Mouse (Mus musculus): Measurements from ENCODE around the gene Tmem176b. TPM values are rescaled to one million over a fixed set of nuclear protein-coding genes. Genes with fewer than 3 reads are reported as not detected.
A peak's percentile ranks its signal among the peaks of the same experiment; 100 is the strongest.

Tmem176b gene
- total and polyA plus RNA-seq, 2 experiments from 2014 or later: 70.7 to 107 TPM

GRCm38 (mm10) chr6:48862816-48863215 is 21.5 kb upstream of the Tmem176b start:
- Histone ChIP-seq H3K27ac (ENCODE audit: low read depth, low read length) (no peak overlapping the region), H3K4me1 (ENCODE audit: insufficient read depth, low read length) (no peaks in the 10 kb centered on the region), H3K36me3 (ENCODE audit: insufficient read depth, low read length) (no peaks in the 10 kb centered on the region), H3K9ac (replicated peaks; ENCODE audit: low read length, poor library complexity, severe bottlenecking) (no peak overlapping the region), H3K27me3 (ENCODE audit: insufficient read depth, low read length) (no peaks in the 10 kb centered on the region), H3K4me3 (ENCODE audit: low read depth, low read length) (no peak overlapping the region), H3K4me2 (ENCODE audit: low read depth, low read length, poor library complexity, severe bottlenecking) (no peak overlapping the region), H3K9me3 (ENCODE audit: low read length) (no peaks in the 10 kb centered on the region)
- 85% methylated on average over 4 of the region's 4 CpGs for WGBS
- ATAC-seq (ENCODE audit: low FRiP score) (no peak), DNase-seq (ENCODE audit: low spot score) (no peak)
- TF ChIP-seq CTCF (IDR thresholded peaks at IDR 0.05): no peak

GRCm38 (mm10) chr6:48861616-48862280 is 20.5 kb upstream of the Tmem176b start:
- Histone ChIP-seq H3K27me3 (ENCODE audit: insufficient read depth, low read length) (no peaks in the 10 kb centered on the region), H3K9ac (replicated peaks; ENCODE audit: low read length, poor library complexity, severe bottlenecking) (no peak overlapping the region), H3K27ac (ENCODE audit: low read depth, low read length) (no peak overlapping the region), H3K9me3 (ENCODE audit: low read length) (no peaks in the 10 kb centered on the region), H3K36me3 (ENCODE audit: insufficient read depth, low read length) (no peaks in the 10 kb centered on the region), H3K4me1 (ENCODE audit: insufficient read depth, low read length) (no peaks in the 10 kb centered on the region), H3K4me3 (ENCODE audit: low read depth, low read length) (no peak overlapping the region), H3K4me2 (ENCODE audit: low read depth, low read length, poor library complexity, severe bottlenecking) (no peak overlapping the region)
- DNase-seq (ENCODE audit: low spot score) (no peak), ATAC-seq (ENCODE audit: low FRiP score) (no peak)
- 72% methylated on average over 12 of the region's 12 CpGs for WGBS
- TF ChIP-seq CTCF (IDR thresholded peaks at IDR 0.05): no peak

GRCm38 (mm10) chr6:48860851-48861250 is 19.6 kb upstream of the Tmem176b start:
- no peak overlapping the region for H3K4me3 ChIP-seq (ENCODE audit: low read depth, low read length)
- DNase-seq (ENCODE audit: low spot score) (no peak), ATAC-seq (ENCODE audit: low FRiP score) (no peak)
- no peaks in the 10 kb centered on the region for H3K27me3 ChIP-seq (ENCODE audit: insufficient read depth, low read length)
- WGBS: 91% methylated on average over 1 of the region's 1 CpGs
- H3K4me2 ChIP-seq (ENCODE audit: low read depth, low read length, poor library complexity, severe bottlenecking): 0 out of 2 replicates have a peak overlapping the region, but pooled peaks have one; percentile 39
- H3K9ac ChIP-seq (replicated peaks; ENCODE audit: low read length, poor library complexity, severe bottlenecking): no peak overlapping the region
- H3K36me3 ChIP-seq (ENCODE audit: insufficient read depth, low read length): no peaks in the 10 kb centered on the region
- H3K27ac ChIP-seq (ENCODE audit: low read depth, low read length): no peak overlapping the region
- no peaks in the 10 kb centered on the region for H3K9me3 ChIP-seq (ENCODE audit: low read length)
- no peak for TF ChIP-seq CTCF (IDR thresholded peaks at IDR 0.05)
- no peaks in the 10 kb centered on the region for H3K4me1 ChIP-seq (ENCODE audit: insufficient read depth, low read length)

DNA sequence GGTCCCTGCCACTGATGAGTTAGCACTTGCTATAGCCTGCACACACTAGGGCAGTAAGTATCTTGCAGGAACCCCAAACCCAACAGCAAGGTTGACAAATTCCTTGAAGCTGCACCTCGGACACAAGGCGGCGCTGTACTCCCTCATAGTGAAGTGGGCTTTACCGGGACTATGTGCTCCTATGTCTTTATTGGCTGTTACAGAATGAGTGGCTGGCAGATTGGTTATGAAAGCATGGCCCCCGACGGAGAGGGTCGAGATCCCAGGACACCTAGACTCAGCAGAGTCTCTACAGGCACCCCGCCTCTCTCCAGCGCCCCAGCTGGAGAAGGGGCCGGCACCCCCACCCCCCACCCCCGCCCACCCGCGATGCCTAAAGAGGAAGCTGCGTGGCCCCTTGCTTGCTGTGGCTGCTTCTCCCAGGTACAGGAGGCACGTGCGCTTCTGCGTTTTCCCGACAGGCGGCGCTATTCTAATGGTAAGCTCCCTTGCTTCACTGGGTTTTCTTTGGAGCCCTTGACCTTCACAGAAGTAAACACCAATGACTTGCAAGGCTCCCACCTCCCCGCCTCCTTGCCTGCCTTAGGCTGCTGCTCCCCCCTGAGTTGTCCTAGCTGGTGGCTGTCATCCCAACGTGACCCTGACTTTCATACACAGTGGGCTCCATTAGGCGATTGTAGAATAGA is 19.0 kb upstream of the Tmem176b start:
- no peak overlapping the region for H3K9ac ChIP-seq (replicated peaks; ENCODE audit: low read length, poor library complexity, severe bottlenecking)
- no peaks in the 10 kb centered on the region for H3K36me3 ChIP-seq (ENCODE audit: insufficient read depth, low read length)
- 0 out of 2 replicates have a peak, but pooled peaks have one; percentile 44 for ATAC-seq (ENCODE audit: low FRiP score)
- peak; percentile 72 for TF ChIP-seq CTCF (IDR thresholded peaks at IDR 0.05)
- H3K4me1 ChIP-seq (ENCODE audit: insufficient read depth, low read length): no peaks in the 10 kb centered on the region
- no peak overlapping the region for H3K4me3 ChIP-seq (ENCODE audit: low read depth, low read length)
- no peaks in the 10 kb centered on the region for H3K27me3 ChIP-seq (ENCODE audit: insufficient read depth, low read length)
- H3K9me3 ChIP-seq (ENCODE audit: low read length): no peaks in the 10 kb centered on the region
- H3K27ac ChIP-seq (ENCODE audit: low read depth, low read length): no peak overlapping the region
- 13% methylated on average over 23 of the region's 23 CpGs for WGBS
- H3K4me2 ChIP-seq (ENCODE audit: low read depth, low read length, poor library complexity, severe bottlenecking): peak overlapping the region; percentile 39
- DNase-seq (ENCODE audit: low spot score): peak; percentile 81

- H3K27me3 ChIP-seq (ENCODE audit: insufficient read depth, low read length): no peaks in the 10 kb centered on the region
- ATAC-seq (ENCODE audit: low FRiP score): no peak
- WGBS: 54% methylated on average over 8 of the region's 8 CpGs
Measured at GRCm38 (mm10) chr6:48857613-48858302, 16.5 kb upstream of the Tmem176b start.

DNA sequence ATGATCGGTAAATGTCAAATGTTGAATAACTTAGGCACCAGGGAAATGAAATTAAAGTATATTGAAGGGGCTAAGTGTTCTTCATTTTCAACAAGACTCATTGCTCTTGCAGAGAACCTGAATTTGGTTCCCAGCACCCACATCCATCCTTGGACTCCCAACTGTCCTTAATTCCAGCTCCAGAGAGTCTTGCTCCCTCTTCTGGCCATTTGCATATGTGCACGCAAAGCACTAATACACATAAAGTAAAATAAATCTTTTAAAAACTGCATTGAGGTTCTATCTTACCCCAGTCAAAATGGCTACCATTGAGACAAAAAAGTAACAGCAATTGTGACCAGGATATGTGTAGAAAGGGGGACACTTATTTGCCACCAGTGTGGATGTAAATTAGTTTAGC is 12.9 kb upstream of the Tmem176b start:
- H3K27me3 ChIP-seq (ENCODE audit: insufficient read depth, low read length): no peaks in the 10 kb centered on the region
- ATAC-seq (ENCODE audit: low FRiP score) (no peak), DNase-seq (ENCODE audit: low spot score) (no peak)
- H3K4me3 ChIP-seq (ENCODE audit: low read depth, low read length): no peak overlapping the region
- peak; percentile 30; the same call in 1 of the 2 replicates for TF ChIP-seq CTCF (IDR thresholded peaks at IDR 0.05)
- WGBS: 99% methylated on average over 2 of the region's 2 CpGs
- H3K9me3 ChIP-seq (ENCODE audit: low read length): no peaks in the 10 kb centered on the region
- no peak overlapping the region for H3K4me2 ChIP-seq (ENCODE audit: low read depth, low read length, poor library complexity, severe bottlenecking)
- no peaks in the 10 kb centered on the region for H3K36me3 ChIP-seq (ENCODE audit: insufficient read depth, low read length)
- H3K9ac ChIP-seq (replicated peaks; ENCODE audit: low read length, poor library complexity, severe bottlenecking): no peak overlapping the region
- no peak overlapping the region for H3K27ac ChIP-seq (ENCODE audit: low read depth, low read length)
- no peaks in the 10 kb centered on the region for H3K4me1 ChIP-seq (ENCODE audit: insufficient read depth, low read length)

More at GRCm38 (mm10) chr6:48857613-48858302, 16.5 kb upstream of the Tmem176b start:
- H3K9me3 ChIP-seq (ENCODE audit: low read length): no peaks in the 10 kb centered on the region
- H3K4me2 ChIP-seq (ENCODE audit: low read depth, low read length, poor library complexity, severe bottlenecking): no peak overlapping the region
- H3K36me3 ChIP-seq (ENCODE audit: insufficient read depth, low read length): no peaks in the 10 kb centered on the region
- TF ChIP-seq CTCF (IDR thresholded peaks at IDR 0.05): peak; percentile 59
- no peak overlapping the region for H3K9ac ChIP-seq (replicated peaks; ENCODE audit: low read length, poor library complexity, severe bottlenecking)
- no peak overlapping the region for H3K27ac ChIP-seq (ENCODE audit: low read depth, low read length)
- H3K4me3 ChIP-seq (ENCODE audit: low read depth, low read length): no peak overlapping the region
- no peak for DNase-seq (ENCODE audit: low spot score)
- no peaks in the 10 kb centered on the region for H3K4me1 ChIP-seq (ENCODE audit: insufficient read depth, low read length)

Measured in midbrain, postnatal 0 days (tissue).